Mouse (Mus musculus) kidney, embryonic 14.5 days (tissue): ENCODE data around the gene Rfwd3. TPM values are rescaled to one million over a fixed set of nuclear protein-coding genes. Genes with fewer than 3 reads are reported as not detected.
A peak's percentile ranks its signal among the peaks of the same experiment; 100 is the strongest.

Source experiments
- ATAC-seq: fragments of 200-750 bp; cut with Nextera tagmentation; 2 replicates; pipeline ENCODE4 v1.8.0; 2017; ENCODE audit warnings: moderate number of reproducible peaks, mild to moderate bottlenecking, moderate TSS enrichment, moderate library complexity; ENCODE audit not compliant: low FRiP score, low TSS enrichment
- H3K27ac ChIP-seq: fragments of 300-500 bp; sonication (generic); 2 replicates; pipeline ENCODE4 v1.5.1; 2014; ENCODE audit warnings: low read depth, mild to moderate bottlenecking, low read length, moderate library complexity, mixed read lengths
- H3K27me3 ChIP-seq: fragments of 300-500 bp; sonication (generic); 2 replicates; pipeline ENCODE4 v1.6.1; 2014; ENCODE audit warnings: mild to moderate bottlenecking, low read length; ENCODE audit not compliant: control insufficient read depth, insufficient read depth
- H3K36me3 ChIP-seq: fragments of 300-500 bp; sonication (generic); 2 replicates; pipeline ENCODE4 v1.6.1; 2014; ENCODE audit warnings: low read length, mixed read lengths; ENCODE audit not compliant: control insufficient read depth, insufficient read depth
- H3K4me1 ChIP-seq: fragments of 300-500 bp; sonication (generic); 2 replicates; pipeline ENCODE4 v1.6.1; 2014; ENCODE audit warnings: low read length, mixed read lengths; ENCODE audit not compliant: control insufficient read depth, insufficient read depth
- H3K4me2 ChIP-seq: fragments of 300-500 bp; sonication (generic); replicated peaks from 2 replicates; pipeline ENCODE4 v1.6.1; 2014; ENCODE audit warnings: low read depth, mild to moderate bottlenecking, low read length
- H3K4me3 ChIP-seq: fragments of 300-500 bp; sonication (generic); 2 replicates; pipeline ENCODE4 v1.5.1; 2014; ENCODE audit warnings: mild to moderate bottlenecking, low read length
- H3K9ac ChIP-seq: fragments of 300-500 bp; sonication (generic); 2 replicates; pipeline ENCODE4 v1.6.1; 2014; ENCODE audit warnings: low read depth, mild to moderate bottlenecking, low read length, moderate library complexity
- H3K9me3 ChIP-seq: fragments of 300-500 bp; sonication (generic); 2 replicates; pipeline ENCODE4 v1.6.1; 2016; ENCODE audit warnings: low read length; ENCODE audit not compliant: control insufficient read depth
- WGBS: fragments of 180-500 bp; shearing (Covaris S2); extraction: QIAGEN DNeasy Blood & Tissue Kit; methylation state at CpG from one replicate; pipeline ENCODE4 v1.1.7; 2014; 5-methylcytosine and 5-hydroxymethylcytosine counted together
- polyA plus RNA-seq: library from polyadenylated mRNA; unstranded; fragments of >200 nt; fragmentation: Nextera tagmentation; extraction: Ambion mirVana; gene quantifications from 2 replicates; pipeline ENCODE4 v1.2.1, GENCODE M21; 2014

Rfwd3 gene
- 36.7 and 75.0 TPM in 2 replicates for polyA plus RNA-seq

DNA sequence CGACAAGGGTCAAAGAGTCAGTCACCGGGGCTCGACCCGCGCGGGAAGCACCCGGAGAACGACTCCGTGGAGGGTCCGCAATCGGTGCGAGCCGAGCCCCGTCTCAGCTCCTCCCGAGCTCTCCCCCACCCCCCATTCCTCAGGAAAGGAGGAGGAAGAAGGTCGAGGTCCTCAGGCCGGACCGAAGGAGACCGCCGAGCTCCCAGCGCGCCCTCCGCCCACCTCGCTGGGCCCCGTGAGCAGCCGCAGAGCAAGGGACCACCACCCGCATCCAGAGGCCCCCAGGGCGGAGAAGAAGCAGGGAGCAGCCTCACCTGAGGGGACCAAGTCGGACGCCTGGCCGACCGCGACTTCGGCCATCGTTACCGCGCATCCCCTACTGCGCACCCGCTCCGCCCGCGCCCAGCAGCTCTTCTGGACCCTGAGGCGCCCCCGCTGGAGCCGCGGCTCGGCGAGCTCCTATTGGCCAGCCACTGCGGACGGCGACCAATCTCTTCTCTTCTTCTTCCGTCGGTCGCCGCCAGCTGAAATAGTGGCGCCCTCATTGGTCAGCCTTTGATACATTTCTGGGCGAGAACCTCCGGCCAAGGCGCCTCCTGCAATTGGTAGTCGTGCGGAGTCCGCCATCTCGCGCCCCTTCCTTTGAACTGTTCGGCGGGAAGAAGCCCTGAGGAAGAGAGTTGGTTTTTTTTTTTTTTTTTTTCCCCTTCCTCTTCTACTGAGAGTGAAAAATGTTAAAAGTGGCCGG, at the start of gene Rfwd3:
TSS of gene Rfwd3 (minus strand) at position 402 of the 748 bp plus-strand sequence.
- H3K36me3 ChIP-seq, result peaks cover 13% of the 10 kb centered on the region
- peak within 1 kb of the TSS; percentile 43 for H3K4me2 ChIP-seq
- peak within 1 kb of the TSS; percentile 94 for H3K27ac ChIP-seq
- peaks cover 9% of the 10 kb centered on the region; the same call in 1 of the 2 replicates for H3K4me1 ChIP-seq
- no peaks in the 10 kb centered on the region for H3K27me3 ChIP-seq
- H3K4me3 ChIP-seq, result peak within 1 kb of the TSS; percentile 93
- peak within 1 kb of the TSS; percentile 92 for H3K9ac ChIP-seq
- peak; percentile 99 for ATAC-seq
- WGBS, result under 1% methylated on average over 65 of the region's 67 CpGs
- H3K9me3 ChIP-seq, result no peaks in the 10 kb centered on the region

DNA sequence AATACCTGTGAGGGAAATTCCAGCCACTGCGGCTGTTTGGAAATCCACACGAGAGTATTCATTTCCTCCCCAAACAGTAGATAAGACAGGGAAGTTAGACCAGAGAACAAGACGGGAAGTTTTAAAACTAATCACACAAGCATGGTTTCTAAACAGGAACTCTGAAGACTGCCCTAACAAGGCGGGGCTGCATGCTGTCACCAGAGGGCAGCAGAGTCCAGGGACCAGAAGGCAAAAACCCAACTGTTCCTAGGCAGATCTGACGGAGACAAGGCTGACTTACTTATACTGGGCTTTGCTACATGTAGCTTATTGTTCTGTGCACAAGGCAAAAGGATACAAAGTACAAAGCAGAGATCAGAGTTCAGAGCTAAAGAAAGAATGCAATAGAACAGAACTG, 43.2 kb upstream of the Rfwd3 start:
- Histone ChIP-seq H3K4me2 (no peak overlapping the region), H3K9me3 (no peaks in the 10 kb centered on the region), H3K27ac (no peak overlapping the region), H3K4me1 (0 out of 2 replicates have a peak, but pooled peaks cover 3% of the 10 kb centered on the region), H3K9ac (no peak overlapping the region), H3K36me3 (no peaks in the 10 kb centered on the region), H3K4me3 (no peak overlapping the region), H3K27me3 (no peaks in the 10 kb centered on the region)
- 15% methylated on average over 5 of the region's 5 CpGs for WGBS
- no peak for ATAC-seq

DNA sequence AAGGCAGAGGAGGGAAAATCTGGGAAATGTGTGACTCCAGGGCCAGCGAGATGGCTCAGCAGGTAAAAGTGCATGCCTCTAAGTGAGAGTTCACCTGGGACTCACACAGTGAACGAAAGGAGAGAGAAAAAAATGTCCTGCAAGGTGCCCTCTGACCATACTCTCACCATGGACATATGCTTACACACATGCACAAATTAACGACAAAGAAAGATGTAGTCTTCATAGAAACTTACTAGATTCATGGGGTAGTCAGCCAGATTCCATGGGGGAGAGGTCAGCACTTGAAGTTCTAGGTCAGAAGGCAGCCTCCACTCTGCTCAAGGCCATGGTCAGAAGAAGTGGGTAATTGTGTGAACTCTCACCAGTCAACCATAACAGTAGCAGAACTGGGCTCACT, 40.2 kb upstream of the Rfwd3 start:
- Histone ChIP-seq H3K9me3 (no peaks in the 10 kb centered on the region), H3K36me3 (no peaks in the 10 kb centered on the region), H3K27ac (no peak overlapping the region), H3K4me2 (no peak overlapping the region), H3K9ac (no peak overlapping the region), H3K4me3 (no peak overlapping the region), H3K27me3 (peaks cover 3% of the 10 kb centered on the region; the same call in 1 of the 2 replicates), H3K4me1 (0 out of 2 replicates have a peak, but pooled peaks cover 3% of the 10 kb centered on the region)
- 66% methylated on average over 3 of the region's 3 CpGs for WGBS
- no peak for ATAC-seq

DNA sequence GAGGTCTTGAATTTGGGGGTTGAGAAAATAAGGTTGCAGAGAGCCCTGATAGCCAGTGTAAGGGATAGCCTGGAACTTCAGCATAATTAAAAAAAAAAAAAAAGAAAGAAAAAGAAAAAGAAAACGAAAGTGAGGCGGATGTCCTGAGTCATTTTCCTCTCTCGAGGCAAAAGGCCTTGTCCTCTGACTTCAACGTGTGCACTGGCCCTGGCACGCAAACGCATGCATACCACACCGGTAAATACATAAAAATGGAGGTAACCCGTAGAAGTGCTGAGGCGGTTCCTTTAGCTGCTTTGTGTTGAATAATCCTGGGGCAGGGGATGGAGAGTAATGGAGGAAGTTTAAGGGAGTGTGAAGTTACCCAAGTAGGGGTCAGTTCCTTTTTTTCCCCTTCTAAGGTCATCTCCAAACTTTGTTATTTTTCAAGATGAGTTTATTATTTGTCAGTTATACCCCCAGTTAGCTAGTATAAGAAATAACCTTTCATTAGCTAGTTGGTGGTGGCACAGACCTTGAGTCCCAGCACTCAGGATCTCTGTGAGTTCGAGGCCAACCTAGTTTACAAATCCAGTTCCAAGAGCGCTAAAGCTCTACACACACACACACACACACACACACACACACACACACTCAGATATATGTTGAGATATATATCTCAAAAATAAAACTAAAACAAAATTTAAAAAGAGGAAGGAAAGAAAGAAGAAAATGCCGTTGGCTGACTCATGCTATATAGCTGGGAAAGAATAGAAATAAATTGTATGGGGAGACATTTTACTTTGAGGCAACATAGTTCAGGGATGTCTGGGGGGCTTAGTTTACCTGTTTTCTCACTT, 38.6 kb upstream of the Rfwd3 start:
- H3K27me3 ChIP-seq, result peaks cover 3% of the 10 kb centered on the region; the same call in 1 of the 2 replicates
- H3K9ac ChIP-seq, result no peak overlapping the region
- H3K27ac ChIP-seq, result no peak overlapping the region
- no peak for ATAC-seq
- peak overlapping the region; percentile 77 for H3K4me2 ChIP-seq
- H3K4me1 ChIP-seq, result 0 out of 2 replicates have a peak, but pooled peaks cover 3% of the 10 kb centered on the region
- whole genome bisulfite sequencing, result 48% methylated on average over 12 of the region's 12 CpGs
- H3K4me3 ChIP-seq, result peak overlapping the region; percentile 38
- no peaks in the 10 kb centered on the region for H3K36me3 ChIP-seq
- no peaks in the 10 kb centered on the region for H3K9me3 ChIP-seq

DNA sequence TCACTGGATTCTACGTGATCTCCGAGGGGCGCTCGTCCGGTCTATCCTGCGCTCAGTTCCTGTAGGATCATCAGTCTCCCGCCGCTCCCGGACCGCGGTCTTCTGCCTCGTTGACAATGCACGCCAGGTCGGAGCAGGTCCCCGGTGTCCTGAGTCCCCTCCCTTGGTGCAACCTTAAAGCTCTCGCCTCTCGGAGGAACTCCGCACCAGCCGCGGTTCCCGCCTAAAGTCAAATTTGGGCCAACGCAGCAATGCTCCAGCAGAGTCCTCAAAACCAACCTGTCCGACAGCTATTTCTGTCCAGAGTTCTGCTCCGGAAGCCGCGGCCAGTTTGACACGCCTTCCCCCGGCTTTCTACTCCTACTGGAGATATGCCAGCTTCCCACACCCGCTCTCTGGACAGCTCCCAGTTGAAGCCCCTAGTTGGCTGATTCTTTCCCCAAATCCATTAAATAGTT, 37.9 kb upstream of the Rfwd3 start, which contains the start of gene Mlkl:
TSS of gene Mlkl (minus strand) at position 288 of the 458 bp plus-strand sequence.
- peak; percentile 60 for ATAC-seq
- Histone ChIP-seq H3K4me2 (peak within 1 kb of the TSS; percentile 77), H3K9ac (peak within 1 kb of the TSS; percentile 18), H3K4me1 (0 out of 2 replicates have a peak, but pooled peaks cover 3% of the 10 kb centered on the region), H3K36me3 (no peaks in the 10 kb centered on the region), H3K9me3 (no peaks in the 10 kb centered on the region), H3K4me3 (peak within 1 kb of the TSS; percentile 38), H3K27ac (no peak within 1 kb of the TSS), H3K27me3 (peaks cover 3% of the 10 kb centered on the region; the same call in 1 of the 2 replicates)
- under 1% methylated on average over 29 of the region's 29 CpGs for WGBS

GRCm38 (mm10) chr8:111337311-111337889, 37.4 kb upstream of the Rfwd3 start:
- no peaks in the 10 kb centered on the region for H3K36me3 ChIP-seq
- peak overlapping the region; percentile 38 for H3K4me3 ChIP-seq
- H3K9ac ChIP-seq, result peak overlapping the region; percentile 18
- peaks cover 3% of the 10 kb centered on the region; the same call in 1 of the 2 replicates for H3K27me3 ChIP-seq
- WGBS, result 30% methylated on average over 17 of the region's 17 CpGs
- peak overlapping the region; percentile 77 for H3K4me2 ChIP-seq
- no peak for ATAC-seq
- no peak overlapping the region for H3K27ac ChIP-seq
- H3K4me1 ChIP-seq, result 0 out of 2 replicates have a peak, but pooled peaks cover 3% of the 10 kb centered on the region
- no peaks in the 10 kb centered on the region for H3K9me3 ChIP-seq

GRCm38 (mm10) chr8:111336692-111337091, 36.7 kb upstream of the Rfwd3 start:
- H3K4me3 ChIP-seq, result no peak overlapping the region
- WGBS, result 84% methylated on average over 4 of the region's 4 CpGs
- peaks cover 3% of the 10 kb centered on the region; the same call in 1 of the 2 replicates for H3K27me3 ChIP-seq
- no peak overlapping the region for H3K4me2 ChIP-seq
- H3K27ac ChIP-seq, result no peak overlapping the region
- no peaks in the 10 kb centered on the region for H3K9me3 ChIP-seq
- ATAC-seq, result no peak
- 0 out of 2 replicates have a peak, but pooled peaks cover 3% of the 10 kb centered on the region for H3K4me1 ChIP-seq
- no peak overlapping the region for H3K9ac ChIP-seq
- H3K36me3 ChIP-seq, result no peaks in the 10 kb centered on the region

DNA sequence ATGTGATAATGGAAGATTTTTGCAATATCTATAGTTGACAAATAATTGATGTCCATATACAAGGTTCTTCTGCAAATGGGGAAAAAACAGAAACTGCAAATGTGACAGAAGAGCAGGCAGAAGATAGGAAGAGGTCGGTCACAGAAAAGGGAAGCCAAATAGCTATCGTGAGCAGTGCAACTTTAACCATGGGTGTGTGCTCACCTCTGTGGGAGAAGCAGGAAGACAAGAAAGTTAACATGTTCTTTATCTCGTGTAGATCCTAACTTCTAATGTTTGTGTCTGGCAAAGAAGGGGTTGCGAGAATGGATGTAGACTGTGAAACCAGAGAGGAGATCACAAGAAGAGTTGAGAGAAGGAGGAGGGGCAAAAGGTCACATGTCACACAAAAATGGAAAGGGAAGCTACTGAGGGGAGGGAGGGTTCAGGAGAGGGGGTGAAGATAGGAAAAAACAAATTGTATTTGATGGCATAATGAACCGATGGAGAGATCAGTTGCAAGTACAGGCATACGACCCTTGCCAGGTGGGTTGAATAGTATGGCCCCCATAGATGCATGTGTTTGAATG, 25.3 kb upstream of the Rfwd3 start:
- no peak for ATAC-seq
- no peak overlapping the region for H3K4me2 ChIP-seq
- no peaks in the 10 kb centered on the region for H3K9me3 ChIP-seq
- H3K4me1 ChIP-seq, result no peaks in the 10 kb centered on the region
- no peak overlapping the region for H3K4me3 ChIP-seq
- no peaks in the 10 kb centered on the region for H3K36me3 ChIP-seq
- H3K27me3 ChIP-seq, result no peaks in the 10 kb centered on the region
- H3K9ac ChIP-seq, result no peak overlapping the region
- H3K27ac ChIP-seq, result no peak overlapping the region
- 83% methylated on average over 6 of the region's 6 CpGs for WGBS
